Mouse (Mus musculus) testis, adult 2 months (tissue): ENCODE results near the gene Smpx. TPM values are rescaled to one million over a fixed set of nuclear protein-coding genes. Genes with fewer than 3 reads are reported as not detected.

Experiments used
- H3K27ac ChIP-seq: fragments of 200-500 bp; 2 replicates; pipeline ENCODE4 v1.5.1; 2012; ENCODE audit warnings: low read depth, low read length; ENCODE audit not compliant: control insufficient read depth, insufficient read depth
- H3K27me3 ChIP-seq: fragments of 200-500 bp; 2 replicates; pipeline ENCODE4 v1.6.1; 2012; ENCODE audit warnings: mild to moderate bottlenecking, low read length, moderate library complexity; ENCODE audit not compliant: control insufficient read depth, insufficient read depth
- H3K36me3 ChIP-seq: fragments of 200-500 bp; 2 replicates; pipeline ENCODE4 v1.6.1; 2012; ENCODE audit warnings: mild to moderate bottlenecking, low read length; ENCODE audit not compliant: control insufficient read depth, insufficient read depth
- H3K4me1 ChIP-seq: fragments of 200-500 bp; 2 replicates; pipeline ENCODE4 v1.6.1; 2012; ENCODE audit warnings: low read length; ENCODE audit not compliant: control insufficient read depth, insufficient read depth
- H3K4me3 ChIP-seq: fragments of 200-500 bp; 2 replicates; pipeline ENCODE4 v1.5.1; 2012; ENCODE audit warnings: low read depth, mild to moderate bottlenecking, low read length, moderate library complexity, mixed read lengths; ENCODE audit not compliant: control insufficient read depth
- CTCF ChIP-seq: fragments of 200-500 bp; IDR thresholded peaks from 2 replicates; pipeline ENCODE4 v1.5.1; 2012; ENCODE audit warnings: low read depth, mild to moderate bottlenecking, inconsistent platforms, low read length, moderate library complexity; ENCODE audit not compliant: control insufficient read depth, insufficient read depth, insufficient replicate concordance
- POLR2A ChIP-seq: fragments of 200-500 bp; IDR thresholded peaks from 2 replicates; pipeline ENCODE4 v1.6.1; 2012; ENCODE audit warnings: low read depth, mild to moderate bottlenecking, inconsistent platforms, low read length, moderate library complexity; ENCODE audit not compliant: control insufficient read depth
- polyA plus RNA-seq: library from polyadenylated mRNA; depleted of rRNA; stranded (reverse); fragments of >200 nt; gene quantifications from 2 replicates; pipeline ENCODE4 v1.2.3, GENCODE M21; 2012; rRNA removed

The Smpx gene
- polyA plus RNA-seq, 1 experiment, result 18.5 TPM

GRCm38 (mm10) chrX:157747815-157748544 is 49.3 kb downstream of the Smpx start:
- no peaks in the 10 kb centered on the region for H3K27me3 ChIP-seq
- H3K4me1 ChIP-seq, result no peaks in the 10 kb centered on the region
- H3K27ac ChIP-seq, result no peak overlapping the region
- H3K36me3 ChIP-seq, result no peaks in the 10 kb centered on the region
- TF ChIP-seq CTCF (no peak), POLR2A (no peak)
- no peak overlapping the region for H3K4me3 ChIP-seq

- no peak overlapping the region for H3K27ac ChIP-seq
- H3K4me3 ChIP-seq, result no peak overlapping the region
- no peaks in the 10 kb centered on the region for H3K36me3 ChIP-seq
- no peaks in the 10 kb centered on the region for H3K27me3 ChIP-seq
- no peak for TF ChIP-seq POLR2A
- no peak for TF ChIP-seq CTCF
- no peaks in the 10 kb centered on the region for H3K4me1 ChIP-seq
Observed at GRCm38 (mm10) chrX:157754559-157754958, 55.8 kb downstream of the Smpx start.

GRCm38 (mm10) chrX:157762542-157762941 is 63.8 kb downstream of the Smpx start:
- Histone ChIP-seq H3K4me3 (no peak overlapping the region), H3K27ac (no peak overlapping the region), H3K4me1 (no peaks in the 10 kb centered on the region), H3K36me3 (no peaks in the 10 kb centered on the region), H3K27me3 (no peaks in the 10 kb centered on the region)
- TF ChIP-seq CTCF (no peak), POLR2A (no peak)

- H3K36me3 ChIP-seq, result no peaks in the 10 kb centered on the region
- H3K27ac ChIP-seq, result no peak overlapping the region
- no peak overlapping the region for H3K4me3 ChIP-seq
- no peaks in the 10 kb centered on the region for H3K4me1 ChIP-seq
- H3K27me3 ChIP-seq, result no peaks in the 10 kb centered on the region
- TF ChIP-seq POLR2A (no peak), CTCF (no peak)
Observed at GRCm38 (mm10) chrX:157801669-157802068, 103.0 kb downstream of the Smpx start.

Other genes with a start within 250 kb of the Smpx start
- gene Sms, start 206.6 kb upstream of the Smpx start, polyA plus RNA-seq, result 3.0 and 3.4 TPM in 2 replicates
- gene Yy2, start 129.9 kb upstream of the Smpx start, polyA plus RNA-seq, result 0.24 TPM in 1 of 2 replicates, not detected in the other
- gene Mbtps2, start 100.2 kb upstream of the Smpx start, polyA plus RNA-seq, result 4.2 and 5.4 TPM in 2 replicates
- not detected in 2 replicates for gene Klhl34, start 119.5 kb downstream of the Smpx start, polyA plus RNA-seq